Mouse (Mus musculus) testis, adult 10 weeks (tissue): ENCODE data around the gene Maff. TPM values are rescaled to one million over a fixed set of nuclear protein-coding genes. Genes with fewer than 3 reads are reported as not detected.

Experiments used
- polyA plus RNA-seq: library from polyadenylated mRNA; stranded (reverse); fragments of 350-450 nt; fragmentation: Illumina TruSeq; extraction: RNeasy Lipid Tissue Mini Kit (QIAGEN cat#74804); gene quantifications from one replicate; pipeline ENCODE4 v1.2.3, GENCODE M21; 2014; ENCODE audit warnings: low read depth, low replicate concordance

The Maff gene
- polyA plus RNA-seq: 0.67 TPM

DNA sequence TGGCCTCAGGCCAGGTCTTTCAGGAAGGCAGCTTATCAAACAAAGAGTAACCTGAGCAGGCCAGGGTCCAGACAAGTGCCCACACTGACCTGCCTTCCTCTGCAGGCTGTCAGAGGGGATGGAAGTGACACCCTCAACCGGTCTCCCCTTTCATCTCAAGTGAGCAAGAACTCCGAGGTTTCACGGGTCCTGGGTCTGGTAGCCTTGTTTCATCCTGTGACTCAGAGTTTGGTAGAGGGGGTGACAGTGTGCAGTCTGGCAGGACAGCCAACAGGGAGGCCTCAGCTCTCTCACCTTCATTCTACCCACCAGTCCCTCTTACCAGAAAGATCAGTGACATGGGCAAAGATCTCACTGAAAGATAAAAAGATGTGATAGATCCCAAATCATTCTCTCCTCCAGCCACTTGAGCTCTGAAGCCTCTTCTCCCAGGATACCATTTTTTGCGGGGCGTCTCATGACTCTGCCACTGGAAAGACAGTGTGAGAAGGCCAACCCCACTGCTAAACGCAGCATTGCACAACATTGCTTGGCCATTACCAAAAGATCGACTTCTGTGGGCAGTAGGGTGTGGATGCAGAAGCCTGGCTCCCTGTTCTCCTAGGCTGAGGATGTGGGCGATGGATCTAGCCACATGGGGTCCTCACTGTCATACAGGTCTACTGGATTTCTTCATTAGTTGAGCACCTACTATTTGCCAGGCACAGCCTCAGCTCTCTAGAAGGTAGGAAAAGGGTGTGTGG, at the start of gene Maff:
Gene Maff, plus strand, starts transcription at position 571 of the 743 bp plus-strand sequence.

DNA sequence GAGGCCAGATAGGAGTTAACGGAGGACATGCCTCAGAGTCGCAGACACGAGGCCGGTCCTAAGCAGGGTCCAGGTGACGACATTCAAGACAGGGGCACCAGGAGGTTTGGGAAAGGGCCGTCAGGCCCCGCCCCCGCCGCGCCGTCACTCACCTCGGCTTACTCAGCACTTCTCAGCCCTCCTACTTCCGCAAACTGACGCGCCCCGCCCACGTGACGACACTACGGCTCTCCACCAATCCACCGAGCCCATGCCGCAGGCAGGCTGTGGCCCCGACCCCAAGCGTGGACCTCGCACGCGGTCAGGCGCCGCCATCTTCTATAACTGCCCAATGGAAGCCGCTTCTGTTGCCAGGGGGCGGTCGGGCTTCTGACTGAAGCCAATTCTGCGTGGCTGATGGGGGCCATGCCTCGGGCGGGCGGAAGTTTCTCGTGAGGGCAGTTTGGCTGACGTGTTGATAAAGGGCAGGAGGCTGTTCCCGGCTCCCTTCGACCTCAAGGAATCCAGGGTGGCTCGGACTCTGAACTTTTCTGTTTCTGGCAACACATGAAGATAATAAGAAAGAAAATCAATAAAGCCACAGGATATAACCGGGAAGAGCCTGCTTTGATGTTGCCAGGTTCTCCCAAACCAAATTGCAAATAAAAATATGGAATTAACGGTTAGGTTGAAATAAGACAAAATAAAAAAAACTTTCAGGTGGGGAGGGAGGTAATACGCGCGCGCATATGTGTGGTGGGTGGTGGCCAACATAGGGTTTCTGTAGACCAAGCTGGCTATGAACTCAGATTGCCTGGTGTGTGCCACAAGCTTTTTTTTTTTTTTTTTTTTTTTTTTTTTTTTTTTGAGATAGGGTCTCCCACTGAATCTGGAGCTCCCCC, 18.1 kb upstream of the Maff start, which contains the start of gene Pla2g6:
Gene Pla2g6, minus strand, starts transcription at position 333 of the 881 bp plus-strand sequence.

DNA sequence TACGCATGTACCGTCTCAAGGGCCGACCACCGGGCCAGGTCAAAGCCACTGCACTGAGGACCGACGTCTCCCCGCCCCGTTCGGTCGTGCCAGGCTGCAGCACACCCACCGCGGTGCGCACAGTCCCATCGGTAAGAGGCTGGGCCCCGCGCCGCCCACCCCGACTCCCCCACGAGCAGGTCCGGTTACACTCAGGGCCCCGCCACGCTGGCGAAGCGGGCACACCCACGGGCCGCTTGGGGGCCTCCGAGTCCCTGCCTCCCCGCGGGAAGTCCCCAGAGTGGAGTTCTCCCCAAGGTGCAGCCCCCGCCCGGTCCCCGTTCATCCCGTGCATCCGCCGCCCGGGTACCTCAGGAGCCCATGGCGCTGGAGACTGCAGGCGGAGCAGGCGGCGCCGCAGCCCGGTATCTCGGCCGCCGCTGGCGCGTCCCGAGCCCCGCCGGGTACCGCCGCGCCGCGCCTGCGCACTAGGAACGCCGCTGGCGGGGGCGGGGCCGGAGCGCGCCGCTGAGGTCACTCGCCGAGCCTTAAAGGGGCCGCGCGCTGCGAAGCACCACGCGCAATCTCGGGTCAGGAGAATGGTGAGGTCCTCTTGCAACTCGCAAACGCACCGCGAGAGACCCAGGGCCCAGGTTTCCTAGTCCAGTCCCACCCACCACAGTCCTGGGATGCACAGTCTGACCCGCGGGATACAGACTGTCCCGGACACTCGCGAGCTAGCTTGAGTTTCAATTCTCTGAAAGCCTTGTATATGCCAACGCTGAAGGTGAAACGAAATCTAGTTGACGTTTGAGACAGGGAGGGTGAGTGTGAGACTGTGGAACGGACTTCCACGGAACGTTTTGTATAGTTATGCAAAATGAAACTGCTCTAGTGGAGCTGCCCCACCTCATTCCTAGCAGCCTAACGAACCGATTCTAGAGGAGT, 56.7 kb downstream of the Maff start, which contains the start of gene Tmem184b:
Gene Tmem184b, minus strand, starts transcription at position 734 of the 927 bp plus-strand sequence.

Other genes with a start within 250 kb of the Maff start
- 14.5 TPM for gene Micall1, start 237.7 kb upstream of the Maff start, polyA plus RNA-seq
- not detected for gene Polr2f, start 205.6 kb upstream of the Maff start, polyA plus RNA-seq
- gene 1700088E04Rik, start 205.4 kb upstream of the Maff start, polyA plus RNA-seq: 20.5 TPM
- not detected for gene Sox10, start 181.4 kb upstream of the Maff start, polyA plus RNA-seq
- 24.5 TPM for gene Pick1, start 117.4 kb upstream of the Maff start, polyA plus RNA-seq
- 1.6 TPM for gene Gm49486, start 117.2 kb upstream of the Maff start, polyA plus RNA-seq
- not detected for gene Slc16a8, start 91.9 kb upstream of the Maff start, polyA plus RNA-seq
- not detected for gene Baiap2l2, start 61.1 kb upstream of the Maff start, polyA plus RNA-seq
- 3.3 TPM for gene Pla2g6, start 18.2 kb upstream of the Maff start, polyA plus RNA-seq
- gene Tmem184b, start 56.9 kb downstream of the Maff start, polyA plus RNA-seq: 0.64 TPM
- 1.2 TPM for gene Csnk1e, start 108.9 kb downstream of the Maff start, polyA plus RNA-seq
- gene Kcnj4, start 158.6 kb downstream of the Maff start, polyA plus RNA-seq: not detected
- 1.4 TPM for gene Kdelr3, start 169.8 kb downstream of the Maff start, polyA plus RNA-seq
- gene Ddx17, start 200.1 kb downstream of the Maff start, polyA plus RNA-seq: 234 TPM